Mouse (Mus musculus) kidney, postnatal 4 days (tissue): ENCODE results near the gene Oma1.
A peak's percentile ranks its signal among the peaks of the same experiment; 100 is the strongest.

Experiments
- DNase-seq, 2 experiments: peaks; one replicate each; pipeline ENCODE4 v3.0.0; 2021; ENCODE audit warnings: mixed read lengths in 2 of 2

Gene Oma1

GRCm38 (mm10) chr4:103358941-103359448 is 45.4 kb downstream of the Oma1 start:
- DNase-seq: no peak

GRCm38 (mm10) chr4:103382171-103382570 is 68.6 kb downstream of the Oma1 start:
- no peak for DNase-seq

GRCm38 (mm10) chr4:103385031-103385430 is 71.4 kb downstream of the Oma1 start:
- no peak for DNase-seq

- DNase-seq: no peak
Measured at GRCm38 (mm10) chr4:103385835-103386787, 72.5 kb downstream of the Oma1 start.

GRCm38 (mm10) chr4:103387292-103387691 is 73.7 kb downstream of the Oma1 start:
- DNase-seq: no peak

GRCm38 (mm10) chr4:103388530-103389178 is 75.0 kb downstream of the Oma1 start:
- no peak for DNase-seq

GRCm38 (mm10) chr4:103389583-103389982 is 76.0 kb downstream of the Oma1 start:
- DNase-seq: no peak

GRCm38 (mm10) chr4:103390499-103390898 is 76.9 kb downstream of the Oma1 start:
- DNase-seq: peak in 1 of 2 experiments; percentile 18

GRCm38 (mm10) chr4:103395066-103395465 is 81.5 kb downstream of the Oma1 start:
- DNase-seq: no peak

- DNase-seq: no peak
Measured at GRCm38 (mm10) chr4:103395905-103396304, 82.3 kb downstream of the Oma1 start.

- DNase-seq: no peak
Measured at GRCm38 (mm10) chr4:103396876-103397275, 83.3 kb downstream of the Oma1 start.

GRCm38 (mm10) chr4:103402581-103402980 is 89.0 kb downstream of the Oma1 start:
- no peak for DNase-seq

- DNase-seq: no peak
Measured at GRCm38 (mm10) chr4:103405321-103405720, 91.7 kb downstream of the Oma1 start.

- no peak for DNase-seq
Measured at GRCm38 (mm10) chr4:103410217-103410799, 96.7 kb downstream of the Oma1 start.
